Mouse (Mus musculus) heart, adult 2 months (tissue): ENCODE measurements around the gene Gm26992. TPM values are rescaled to one million over a fixed set of nuclear protein-coding genes. Genes with fewer than 3 reads are reported as not detected.

Experiments
- DNase-seq, 2 experiments: peaks; one replicate each; pipeline ENCODE4 v3.0.0; 2021
- H3K27ac ChIP-seq: fragments of 200-600 bp; 2 replicates; pipeline ENCODE4 v1.8.1; 2022
- H3K27me3 ChIP-seq: fragments of 200-500 bp; 2 replicates; pipeline ENCODE4 v1.6.1; 2012; ENCODE audit warnings: mild to moderate bottlenecking, low read length, inconsistent platforms, mixed read lengths; ENCODE audit not compliant: control insufficient read depth, insufficient read depth
- H3K36me3 ChIP-seq: fragments of 200-500 bp; 2 replicates; pipeline ENCODE4 v1.6.1; 2012; ENCODE audit warnings: low read length, inconsistent platforms; ENCODE audit not compliant: control insufficient read depth, insufficient read depth
- H3K4me1 ChIP-seq: fragments of 200-500 bp; 2 replicates; pipeline ENCODE4 v1.6.1; 2011; ENCODE audit warnings: low read length; ENCODE audit not compliant: control insufficient read depth, insufficient read depth
- H3K4me3 ChIP-seq: fragments of 200-600 bp; 2 replicates; pipeline ENCODE4 v1.8.1; 2022
- H3K79me2 ChIP-seq: fragments of 200-500 bp; replicated peaks from 2 replicates; pipeline ENCODE4 v1.6.1; 2012; ENCODE audit warnings: mild to moderate bottlenecking, inconsistent platforms, low read length, moderate library complexity, mixed read lengths; ENCODE audit not compliant: control insufficient read depth, insufficient read depth
- H3K9ac ChIP-seq: fragments of 200-500 bp; 2 replicates; pipeline ENCODE4 v1.6.1; 2012; ENCODE audit warnings: low read depth, mild to moderate bottlenecking, control low read depth, inconsistent platforms, low read length, mixed read lengths
- CTCF ChIP-seq: fragments of 200-600 bp; IDR thresholded peaks from 2 replicates; pipeline ENCODE4 v1.8.1; 2022; ENCODE audit warnings: antibody characterized with exemption, mild to moderate bottlenecking, moderate library complexity
- EP300 ChIP-seq: fragments of 200-500 bp; IDR thresholded peaks from 2 replicates; pipeline ENCODE4 v1.6.1; 2011; ENCODE audit warnings: low read depth, low read length, control low read depth; ENCODE audit not compliant: insufficient read depth
- POLR2A ChIP-seq: fragments of 200-500 bp; IDR thresholded peaks from 2 replicates; pipeline ENCODE4 v1.6.1; 2011; ENCODE audit warnings: mild to moderate bottlenecking, low read depth, low read length, control low read depth; ENCODE audit not compliant: insufficient read depth
- WGBS: fragments of 180-500 bp; shearing (Covaris S2); methylation state at CpG from one replicate; pipeline ENCODE4 v1.1.7; 2018; 5-methylcytosine and 5-hydroxymethylcytosine counted together
- intact Hi-C: fragments of 180-260 bp; cut with DNase I; formaldehyde crosslinking; loops from one replicate; pipeline ENCODE4 v1.15.1; 2025
- polyA plus RNA-seq: library from polyadenylated mRNA; depleted of rRNA; stranded (reverse); fragments of >200 nt; gene quantifications from 2 replicates; pipeline ENCODE4 v1.2.3, GENCODE M21; 2012; rRNA removed
- total RNA-seq, 2 experiments: library from RNA; stranded (reverse); gene quantifications; 2 replicates each; pipeline ENCODE4 v1.2.3; 2021

Gene Gm26992
- total and polyA plus RNA-seq, 3 experiments, result not detected

GRCm38 (mm10) chrX:103529185-103529584 is 107.4 kb downstream of the Gm26992 start:
- Histone ChIP-seq H3K4me1 (no peaks in the 10 kb centered on the region), H3K79me2 (no peaks in the 10 kb centered on the region), H3K4me3 (peak overlapping the region; percentile 37), H3K36me3 (no peaks in the 10 kb centered on the region), H3K9ac (no peak overlapping the region), H3K27ac (peak overlapping the region; percentile 24; the same call in 1 of the 2 replicates), H3K27me3 (no peaks in the 10 kb centered on the region)
- TF ChIP-seq CTCF, result no peak
- no peak for TF ChIP-seq EP300
- no peak for TF ChIP-seq POLR2A
- peak; percentile 74 to 80 for DNase-seq
- intact Hi-C loops, result loop anchor here (5.0 kb wide), 1 partner anchor 37 kb away; no protein-coding TSS in a partner anchor
- 5% methylated on average over 23 of the region's 23 CpGs for WGBS

Other genes starting within 250 kb of the Gm26992 start
- gene Nap1l2, start 235.4 kb upstream of the Gm26992 start, total RNA-seq, result not detected
- not detected in 2 replicates for gene Nap1l2, start 235.4 kb upstream of the Gm26992 start, polyA plus RNA-seq
- gene Cdx4, start 100.6 kb upstream of the Gm26992 start, total RNA-seq, result not detected
- not detected in 2 replicates for gene Cdx4, start 100.6 kb upstream of the Gm26992 start, polyA plus RNA-seq
- gene Chic1, start 65.5 kb upstream of the Gm26992 start, total RNA-seq, result under 1 TPM; 0.61 to 0.76 TPM
- 0.21 and 0.64 TPM in 2 replicates for gene Chic1, start 65.5 kb upstream of the Gm26992 start, polyA plus RNA-seq
- gene Tsx, start 7.5 kb upstream of the Gm26992 start, total RNA-seq, result not detected
- 0.38 TPM in 1 of 2 replicates, not detected in the other for gene Tsx, start 7.5 kb upstream of the Gm26992 start, polyA plus RNA-seq
- gene Zcchc13, start 208.6 kb downstream of the Gm26992 start, total RNA-seq, result not detected
- not detected in 2 replicates for gene Zcchc13, start 208.6 kb downstream of the Gm26992 start, polyA plus RNA-seq